Mouse (Mus musculus): ENCODE measurements around the gene Zzef1. TPM values are rescaled to one million over a fixed set of nuclear protein-coding genes. Genes with fewer than 3 reads are reported as not detected.

Zzef1 gene
- total RNA-seq, 2 experiments from 2014 or later, result 38.1 to 50.0 TPM

DNA sequence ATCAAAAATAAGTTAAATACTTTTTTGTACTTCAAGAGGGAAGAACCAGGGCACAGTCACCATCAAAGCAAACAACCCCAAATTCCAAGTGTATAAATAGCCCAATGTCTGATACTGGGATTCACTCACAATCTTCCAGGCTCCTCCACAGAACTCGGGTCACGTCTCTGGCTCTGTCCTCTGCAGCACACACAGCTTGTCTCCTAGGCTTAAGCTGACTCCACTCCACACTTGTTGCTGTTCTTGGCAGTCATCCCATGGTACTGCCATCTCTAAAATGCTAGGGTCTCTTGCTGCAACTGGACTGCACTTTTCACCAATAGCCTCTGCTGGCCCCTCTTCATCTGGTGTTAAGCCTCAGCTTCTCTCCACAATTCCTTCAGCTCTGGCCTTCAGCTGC is 60.7 kb downstream of the Zzef1 start:
- no peak for DNase-seq (ENCODE audit: low spot score in 2 of 2)
- intact Hi-C loops (cut with DNase I), result no loop called here

DNA sequence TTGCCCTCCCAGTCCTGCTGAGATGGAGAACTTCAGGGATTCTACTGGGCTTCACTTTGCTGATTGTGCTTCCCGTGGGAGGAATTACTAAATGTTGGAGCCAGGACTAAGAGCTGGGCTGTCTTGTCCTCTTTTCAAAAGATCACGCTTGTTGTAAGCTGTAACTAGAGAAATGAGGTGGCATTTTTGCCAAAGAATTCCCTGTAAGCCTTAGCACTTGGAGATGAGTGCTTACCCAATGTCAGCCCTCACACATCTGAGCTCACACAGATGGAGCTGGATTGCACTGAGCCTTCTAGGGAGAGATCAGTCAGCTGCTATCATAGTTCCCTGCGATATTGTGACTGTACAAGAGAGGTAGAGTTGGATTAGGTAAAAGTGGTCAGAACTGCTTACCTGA is 65.2 kb downstream of the Zzef1 start:
- DNase-seq (ENCODE audit: low spot score in 2 of 2), result peak in 1 of 2 experiments; percentile 14
- intact Hi-C loops (cut with DNase I), result no loop called here

DNA sequence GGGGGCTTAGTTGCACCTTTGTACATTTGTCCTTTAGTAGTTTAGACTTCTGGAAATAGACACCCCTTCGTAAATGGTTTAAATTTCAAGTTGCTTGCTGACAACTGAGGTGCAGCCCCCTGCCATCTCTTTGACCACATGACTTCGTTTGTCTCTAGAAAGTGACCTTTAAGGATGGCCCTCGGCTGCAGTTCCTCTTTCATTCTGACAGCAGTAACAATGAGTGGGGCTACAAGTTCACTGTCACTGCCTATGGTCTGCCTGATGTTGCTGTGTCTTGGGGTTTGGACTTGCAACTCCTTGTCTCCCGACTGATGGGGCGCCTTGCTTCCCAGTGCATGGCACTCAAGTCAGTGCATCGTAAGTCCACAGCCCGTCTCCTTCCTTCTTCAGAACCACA is 70.4 kb downstream of the Zzef1 start:
- intact Hi-C loops (cut with DNase I), result no loop called here
- DNase-seq (ENCODE audit: low spot score in 2 of 2), result no peak

DNA sequence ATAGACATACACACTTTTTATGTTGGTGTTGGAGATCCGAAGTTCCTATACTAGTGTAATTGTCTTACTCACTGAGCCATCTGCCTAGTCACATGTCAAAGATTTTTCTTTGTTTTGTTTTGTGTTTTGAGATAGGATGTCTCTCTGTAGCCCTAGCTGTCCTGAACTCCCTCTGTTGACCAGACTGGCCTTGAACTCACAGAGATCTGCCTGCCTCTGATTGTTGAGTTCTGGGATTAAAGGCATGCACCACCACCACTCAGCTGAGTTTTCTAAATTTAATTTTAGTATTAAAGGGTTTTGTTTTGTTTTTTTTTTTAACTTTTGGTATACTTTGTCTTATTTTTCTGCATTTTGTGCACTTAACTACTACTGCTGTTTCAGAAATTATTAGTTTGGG is 76.0 kb downstream of the Zzef1 start:
- no peak for DNase-seq (ENCODE audit: low spot score in 2 of 2)
- intact Hi-C loops (cut with DNase I), result no loop called here

DNA sequence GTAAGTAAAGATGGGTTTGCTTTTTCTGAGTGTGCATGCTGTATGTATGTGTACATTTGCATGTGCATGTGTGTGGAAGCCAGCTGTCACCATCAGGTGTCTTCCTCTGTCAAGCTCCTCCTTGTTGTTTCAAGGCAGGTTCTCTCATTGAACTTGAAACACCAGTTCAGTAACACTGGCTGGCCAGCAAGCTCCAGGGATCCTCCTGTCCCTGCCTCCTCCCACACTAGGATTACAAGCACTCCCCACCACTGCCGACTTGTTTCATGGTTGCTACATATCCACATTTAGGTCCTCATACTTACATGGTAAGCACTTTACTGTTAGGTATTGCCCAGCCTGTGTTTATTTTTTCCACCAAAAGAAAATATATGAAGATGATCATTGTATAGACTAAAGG is 96.6 kb downstream of the Zzef1 start:
- no peak for DNase-seq (ENCODE audit: low spot score in 2 of 2)
- intact Hi-C loops (cut with DNase I), result no loop called here

DNA sequence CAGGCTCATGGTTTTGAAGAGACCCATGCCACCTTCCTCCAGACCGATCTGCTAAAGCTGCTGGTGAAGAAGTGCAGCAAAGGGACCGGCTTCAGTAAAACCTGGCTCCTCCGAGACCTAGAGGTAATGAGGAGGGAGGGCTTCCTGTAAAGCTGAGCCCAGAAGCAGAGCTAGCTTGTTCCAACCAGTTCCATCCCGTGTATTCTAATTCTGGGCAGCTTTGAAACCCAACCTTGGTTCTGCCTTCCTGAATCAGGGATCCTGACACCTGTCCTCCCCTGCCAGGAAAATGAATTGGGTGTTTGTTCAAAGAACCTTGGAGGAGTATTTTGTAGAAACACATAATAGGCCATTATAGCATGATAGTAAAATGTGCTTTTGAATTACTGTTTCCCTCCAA is 112.4 kb downstream of the Zzef1 start:
- intact Hi-C loops (cut with DNase I), result no loop called here
- DNase-seq (ENCODE audit: low spot score in 2 of 2), result no peak

DNA sequence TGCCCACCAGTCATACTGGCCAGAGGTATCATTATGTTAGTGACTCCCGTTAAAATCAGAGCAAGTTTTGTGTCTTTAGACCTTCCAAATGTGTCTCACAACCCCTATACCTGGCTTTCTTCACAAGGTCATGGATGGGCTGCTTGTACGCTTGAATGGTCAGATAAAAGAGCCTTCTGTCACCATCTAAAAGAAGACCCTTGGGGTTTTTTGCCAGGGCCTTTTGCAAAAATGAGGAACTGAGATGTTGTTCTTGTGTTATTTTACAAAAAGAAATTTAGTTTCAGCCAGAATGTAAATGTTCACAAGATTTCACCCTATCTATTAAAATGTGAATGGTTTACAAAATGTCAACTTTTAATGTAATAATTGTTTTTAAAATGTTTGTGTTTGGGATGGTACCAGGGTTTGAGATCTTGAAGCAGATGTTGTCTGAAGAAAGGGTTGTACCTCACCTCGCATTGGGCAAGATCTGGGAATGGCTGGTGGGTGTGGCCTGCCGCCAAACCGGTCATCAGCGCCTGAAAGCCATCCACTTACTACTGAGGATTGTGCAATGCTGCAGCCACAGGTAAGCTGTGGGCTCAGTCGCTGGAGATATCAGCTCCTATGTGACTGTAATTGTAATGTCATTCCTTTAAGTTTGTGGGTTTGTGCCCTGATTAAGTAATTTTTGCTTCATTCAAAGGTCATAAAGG is 121.4 kb downstream of the Zzef1 start:
- DNase-seq (ENCODE audit: low spot score in 2 of 2), result no peak
- intact Hi-C loops (cut with DNase I), result no loop called here

DNA sequence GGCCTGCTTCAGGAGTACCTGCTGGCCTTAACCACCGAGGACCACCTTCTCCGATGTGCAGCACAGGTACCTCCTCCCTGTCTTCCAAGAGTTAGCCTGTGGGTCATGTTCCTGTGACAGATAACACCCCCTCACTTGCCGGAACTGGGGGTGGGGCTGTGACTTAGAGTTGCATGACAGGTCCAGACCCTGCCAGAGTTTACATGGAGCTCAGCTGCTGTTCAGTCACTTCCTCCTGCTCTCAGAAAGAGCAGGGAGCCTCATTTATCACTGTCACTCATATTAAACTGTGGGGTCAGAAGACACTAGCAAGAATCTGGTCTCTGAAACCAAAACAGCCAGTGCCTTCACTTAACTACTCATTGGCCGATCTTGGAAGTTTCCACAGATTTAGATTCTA is 127.1 kb downstream of the Zzef1 start:
- intact Hi-C loops (cut with DNase I), result no loop called here
- no peak for DNase-seq (ENCODE audit: low spot score in 2 of 2)

DNA sequence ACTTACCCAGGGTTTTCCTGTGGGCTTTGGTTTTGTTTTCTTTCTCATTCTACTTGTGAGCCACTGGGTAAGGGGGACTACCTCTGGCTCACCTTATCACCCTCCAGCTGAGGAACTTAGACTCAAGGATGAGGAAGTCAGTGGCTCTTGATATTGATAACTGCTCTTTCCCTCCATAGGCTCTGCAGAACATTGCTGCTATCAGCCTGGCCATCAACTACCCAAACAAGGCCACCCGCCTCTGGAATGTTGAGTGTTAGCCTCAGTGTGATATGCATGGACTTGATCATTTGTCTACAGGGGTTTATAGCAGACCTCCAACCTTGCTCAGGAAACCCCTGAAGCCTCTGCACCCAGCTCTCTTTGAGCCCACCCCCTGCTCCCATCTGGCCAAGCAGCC is 128.4 kb downstream of the Zzef1 start:
- DNase-seq (ENCODE audit: low spot score in 2 of 2), result no peak
- intact Hi-C loops (cut with DNase I), result no loop called here

DNA sequence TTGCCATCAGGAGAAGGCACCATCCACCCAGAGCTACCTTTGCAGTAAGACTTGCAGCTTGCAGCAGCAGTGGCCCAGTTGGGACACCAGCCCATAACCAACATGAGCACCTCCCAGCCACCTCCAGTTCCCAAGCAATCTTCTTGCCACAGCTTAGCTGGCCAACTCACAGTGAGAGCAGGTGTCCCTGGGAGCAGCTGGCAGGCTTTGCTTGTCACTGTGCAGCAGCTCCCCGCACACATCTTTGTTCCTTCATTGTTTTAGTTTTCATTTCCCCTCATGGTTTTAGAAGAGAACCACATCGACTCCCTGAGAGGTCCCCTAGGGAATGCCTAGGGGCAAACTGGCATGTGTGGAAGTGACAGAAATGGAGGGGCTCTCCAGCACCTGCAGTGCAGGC is 129.0 kb downstream of the Zzef1 start:
- intact Hi-C loops (cut with DNase I), result loop anchor here (5.0 kb wide), 1 partner anchor 122 kb away; the partner anchor contains the start of gene Ncbp3

DNA sequence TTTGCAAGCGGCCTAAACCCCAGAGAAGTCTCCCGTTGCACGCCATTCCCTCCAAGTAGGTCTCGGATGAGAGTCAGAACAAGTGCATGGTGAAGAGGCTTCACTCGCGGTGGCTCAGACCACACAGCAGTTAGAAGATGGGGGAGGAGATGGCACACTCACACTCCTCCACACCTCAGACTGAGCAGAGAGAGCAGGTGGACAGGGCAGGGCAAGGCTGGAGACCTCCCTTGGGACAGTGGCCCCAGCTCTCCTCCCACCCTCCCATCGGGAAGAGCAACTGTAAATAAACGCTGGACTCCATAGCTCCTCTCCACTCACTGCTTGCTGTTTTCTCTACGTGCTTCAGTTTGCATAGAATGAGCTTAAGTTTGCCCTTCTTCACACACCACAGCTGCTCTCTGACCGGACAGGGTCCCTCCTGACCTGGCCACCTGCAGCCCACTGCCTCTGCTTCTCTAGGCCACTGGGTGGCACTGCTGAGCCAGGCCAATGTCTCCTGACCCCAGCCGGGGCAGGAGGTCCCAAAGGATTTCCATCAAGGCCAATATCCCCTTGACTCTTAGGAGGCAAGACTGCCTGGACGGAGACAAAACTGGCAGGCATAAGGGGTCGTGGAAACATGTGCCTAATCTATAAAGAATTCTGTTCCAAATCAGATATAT is 130.3 kb downstream of the Zzef1 start:
- intact Hi-C loops (cut with DNase I), result loop anchor here (2.0 to 5.0 kb wide), 2 partner anchors 74 to 121 kb away; partner anchors contain the start of gene Ncbp3
- DNase-seq (ENCODE audit: low spot score in 2 of 2), result peak in 1 of 2 experiments; percentile 22

More for the DNA sequence above, 129.0 kb downstream of the Zzef1 start:
- peak in 1 of 2 experiments; percentile 23 for DNase-seq (ENCODE audit: low spot score in 2 of 2)

DNA sequence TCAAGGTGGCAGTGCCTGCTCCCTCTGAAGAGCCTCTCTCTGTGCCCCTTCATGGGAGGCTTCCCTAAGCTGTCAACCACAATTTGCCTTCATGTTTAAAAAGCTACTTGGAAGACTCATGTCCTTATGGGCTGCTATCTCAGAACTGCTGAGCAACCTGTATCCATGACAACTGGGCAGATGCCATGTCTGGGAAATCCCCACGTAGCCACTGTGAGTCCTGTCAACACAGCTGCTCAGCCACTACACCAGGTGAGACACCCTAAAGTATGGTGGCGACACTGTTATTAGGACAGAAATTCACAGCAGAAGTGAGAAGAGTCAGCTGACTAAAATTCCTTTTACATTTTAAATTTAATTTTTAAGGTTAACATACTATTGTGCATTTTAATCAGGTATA is 132.5 kb downstream of the Zzef1 start:
- DNase-seq (ENCODE audit: low spot score in 2 of 2), result no peak
- intact Hi-C loops (cut with DNase I), result loop anchor here (5.0 kb wide), 1 partner anchor 119 kb away; the partner anchor contains the start of gene Ncbp3

DNA sequence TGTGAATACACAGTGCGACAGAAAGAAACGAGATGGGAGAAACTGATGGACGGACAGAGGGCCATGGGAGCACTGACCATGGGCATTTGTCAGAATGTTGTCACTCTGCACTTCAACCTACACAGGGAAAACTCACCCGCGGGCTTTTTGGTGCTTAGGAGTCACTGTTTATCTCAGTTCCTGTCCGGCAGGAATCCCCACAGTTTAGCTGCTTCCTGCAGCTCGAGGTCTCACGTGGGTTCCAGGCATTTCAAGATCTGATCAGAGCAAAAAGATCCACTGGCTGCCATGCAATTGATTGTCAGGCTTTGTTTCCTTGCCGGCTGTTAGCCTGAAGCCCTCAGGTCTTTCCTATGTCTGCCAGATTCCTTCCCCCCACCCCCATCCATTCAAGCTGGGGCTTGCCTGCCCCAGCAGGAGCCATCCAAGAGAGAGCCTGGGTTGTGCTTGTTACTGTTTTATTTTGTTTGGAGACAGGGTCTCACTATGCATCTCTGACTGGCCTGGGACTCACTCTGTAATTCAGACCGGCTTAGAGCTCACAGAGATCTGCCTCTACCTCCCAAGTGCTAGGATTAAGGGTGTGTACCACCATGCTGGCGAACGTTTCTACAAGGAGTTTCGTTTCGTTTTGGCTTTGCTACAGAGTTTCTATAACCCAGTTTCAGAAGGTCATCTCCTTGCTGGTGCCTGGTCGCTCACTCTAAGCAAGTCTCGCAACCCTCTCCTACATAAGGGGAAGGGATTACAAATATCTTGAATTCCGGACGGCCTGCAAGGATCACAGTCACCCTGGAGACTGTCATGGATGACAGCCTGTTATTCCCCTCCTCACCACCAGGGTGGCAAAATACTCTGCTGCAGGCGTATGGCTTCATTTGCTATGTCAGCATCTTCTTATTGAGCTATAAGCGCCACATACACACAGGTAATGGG is 144.4 kb downstream of the Zzef1 start:
- no peak for DNase-seq (ENCODE audit: low spot score in 2 of 2)
- intact Hi-C loops (cut with DNase I), result no loop called here

DNA sequence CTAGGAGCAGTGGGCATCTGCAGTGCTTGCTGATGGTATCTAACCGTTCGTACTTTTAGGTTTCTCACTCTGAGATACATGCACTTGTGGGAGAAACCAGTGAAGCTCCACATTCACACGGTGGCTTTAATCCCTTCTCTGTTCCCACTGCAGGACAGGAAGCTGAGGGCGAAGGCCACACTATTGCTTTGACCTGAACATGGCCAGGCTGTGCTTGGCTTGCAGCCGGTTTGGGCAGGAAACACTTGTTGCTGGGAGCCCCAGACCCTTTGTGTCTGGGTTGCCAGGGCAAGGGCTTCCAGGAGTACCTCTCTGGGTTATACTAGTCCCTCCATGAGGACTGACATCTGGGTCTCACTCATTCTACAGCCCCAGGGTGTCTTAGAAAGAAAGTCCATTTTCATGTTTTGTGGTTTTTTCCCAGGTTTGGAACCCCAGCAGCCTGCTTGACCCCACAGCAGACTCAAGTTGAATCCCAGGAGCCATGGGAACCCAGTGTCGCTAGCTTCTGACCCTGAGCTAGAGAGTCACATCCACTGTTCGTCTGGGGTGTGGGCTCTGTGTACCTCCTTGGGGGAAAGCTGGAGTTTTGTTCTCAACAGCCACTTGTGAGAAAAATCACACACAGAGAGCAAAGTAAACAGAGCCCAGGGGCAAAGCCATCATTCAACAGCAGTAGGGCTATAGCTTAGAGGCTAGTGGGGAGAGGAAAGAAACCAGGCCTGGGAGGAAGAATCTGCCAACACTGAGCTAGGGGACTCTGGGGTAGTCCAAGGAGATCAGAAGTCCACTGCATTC is 149.2 kb downstream of the Zzef1 start:
- DNase-seq (ENCODE audit: low spot score in 2 of 2), result no peak
- intact Hi-C loops (cut with DNase I), result no loop called here

DNA sequence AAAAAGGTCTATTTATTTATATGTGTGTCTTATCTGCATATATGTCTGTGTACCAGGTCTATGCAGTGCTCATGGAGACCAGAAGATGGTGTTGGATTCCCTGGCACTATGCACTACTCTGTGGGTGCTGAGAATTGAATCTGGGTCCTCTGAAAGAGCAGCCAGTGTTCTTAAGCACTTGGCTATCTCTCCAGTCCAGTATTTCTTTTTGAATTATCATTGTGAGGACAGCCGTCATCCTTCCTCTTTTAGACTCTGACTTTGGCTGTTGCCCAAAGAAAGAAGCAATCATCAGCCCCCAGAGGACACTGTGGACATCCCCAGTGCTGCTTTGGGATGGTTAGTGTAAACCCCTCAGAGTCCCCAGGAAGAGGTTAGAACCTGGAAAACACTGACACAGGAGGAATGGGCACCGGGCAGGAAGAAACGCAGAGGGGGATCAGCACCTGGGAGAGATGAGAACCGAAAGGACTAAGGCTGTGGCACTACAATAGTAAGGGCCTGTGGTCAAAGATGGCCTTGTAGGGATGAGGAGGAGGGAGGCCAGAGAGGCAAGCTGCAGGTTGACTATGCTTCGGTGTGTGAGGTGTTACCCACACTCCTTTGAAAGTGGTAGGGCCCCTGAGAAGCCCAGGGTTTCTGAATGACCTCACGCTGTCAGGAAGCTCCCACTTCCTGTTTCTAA is 150.0 kb downstream of the Zzef1 start:
- intact Hi-C loops (cut with DNase I), result no loop called here
- DNase-seq (ENCODE audit: low spot score in 2 of 2), result no peak

DNA sequence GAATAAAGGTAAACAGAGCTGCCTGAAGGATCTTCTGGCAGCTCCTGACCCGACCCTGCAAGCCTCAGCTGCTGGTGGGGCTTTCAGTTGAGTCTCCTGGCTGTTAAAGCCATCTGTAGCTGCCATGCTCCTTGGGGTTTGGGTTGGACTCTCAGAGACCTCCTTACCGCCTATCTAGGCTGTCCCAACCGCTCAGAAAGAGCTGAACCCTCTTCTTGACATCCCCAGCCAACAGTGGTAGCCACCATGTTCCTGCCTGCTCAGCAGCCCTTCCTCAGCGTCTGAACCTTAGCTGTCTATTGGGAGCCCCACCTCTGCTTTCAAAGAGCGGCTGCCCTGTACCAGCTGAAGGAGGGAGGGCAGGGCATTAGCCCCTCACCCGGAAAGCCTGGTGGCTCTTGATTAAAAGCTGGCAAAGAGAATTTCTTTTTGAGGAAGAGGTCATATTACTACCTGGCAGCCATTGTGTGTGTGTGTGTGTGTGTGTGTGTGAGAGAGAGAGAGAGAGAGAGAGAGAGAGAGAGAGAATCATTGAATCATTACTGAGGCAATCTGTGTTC is 150.6 kb downstream of the Zzef1 start:
- no peak for DNase-seq (ENCODE audit: low spot score in 2 of 2)
- intact Hi-C loops (cut with DNase I), result no loop called here

DNA sequence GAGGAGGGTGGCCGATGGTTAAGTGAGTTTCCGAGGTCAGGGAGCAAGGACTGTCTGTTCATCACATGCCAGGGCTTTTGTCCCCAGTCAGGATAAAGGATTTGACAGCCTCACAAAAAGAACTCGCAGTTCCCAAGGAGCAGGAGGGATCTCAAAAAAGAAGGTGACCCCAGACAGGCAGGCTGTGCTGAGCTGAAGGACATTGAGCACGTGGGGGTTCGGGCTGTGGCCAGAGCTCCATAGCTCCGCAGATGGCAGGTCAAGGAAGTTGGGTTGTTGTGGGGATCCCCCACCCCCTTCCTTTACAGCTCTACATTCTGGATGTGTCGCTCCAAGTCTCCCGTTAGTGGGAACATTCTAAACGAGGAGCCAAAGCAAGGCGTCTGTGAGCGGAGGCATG is 151.8 kb downstream of the Zzef1 start:
- DNase-seq (ENCODE audit: low spot score in 2 of 2), result no peak
- intact Hi-C loops (cut with DNase I), result no loop called here

DNA sequence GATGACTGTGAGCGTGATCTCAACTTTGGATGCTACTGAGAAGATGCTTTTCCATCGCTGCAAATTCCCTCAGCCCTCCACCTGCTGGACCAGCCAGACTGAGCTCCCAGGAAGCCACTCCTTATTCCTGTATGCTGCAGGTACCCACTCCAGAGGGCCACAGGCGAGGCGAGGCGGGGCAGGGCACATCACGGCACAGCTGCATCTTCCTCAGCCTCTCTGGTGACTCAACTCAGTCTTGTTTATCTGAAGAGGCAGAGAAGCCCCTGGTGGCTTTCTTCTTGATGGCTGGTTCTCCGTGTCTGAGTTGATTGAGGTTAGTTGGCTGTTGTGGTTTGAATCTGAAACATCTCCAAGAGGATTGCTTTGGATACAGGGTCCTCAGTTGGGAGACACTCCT is 152.2 kb downstream of the Zzef1 start:
- no peak for DNase-seq (ENCODE audit: low spot score in 2 of 2)
- intact Hi-C loops (cut with DNase I), result no loop called here
